Mouse (Mus musculus) limb, embryonic 12.5 days (tissue): ENCODE measurements around the gene Slit2. TPM values are rescaled to one million over a fixed set of nuclear protein-coding genes. Genes with fewer than 3 reads are reported as not detected.

Experiments used
- ATAC-seq: fragments of 200-750 bp; cut with Nextera tagmentation; 2 replicates; pipeline ENCODE4 v1.8.0; 2017; ENCODE audit warnings: low read depth, moderate TSS enrichment; ENCODE audit not compliant: insufficient number of reproducible peaks, insufficient read depth, low FRiP score, low TSS enrichment
- H3K27ac ChIP-seq: fragments of 300-500 bp; sonication (generic); 2 replicates; pipeline ENCODE4 v1.5.1; 2016; ENCODE audit warnings: mild to moderate bottlenecking, moderate library complexity
- H3K27me3 ChIP-seq: fragments of 300-500 bp; sonication (generic); 2 replicates; pipeline ENCODE4 v1.6.1; 2016; ENCODE audit warnings: mild to moderate bottlenecking, moderate library complexity
- H3K36me3 ChIP-seq: fragments of 300-500 bp; sonication (generic); 2 replicates; pipeline ENCODE4 v1.6.1; 2016; ENCODE audit warnings: mild to moderate bottlenecking, moderate library complexity
- H3K4me1 ChIP-seq: fragments of 300-500 bp; sonication (generic); replicated peaks from 2 replicates; pipeline ENCODE4 v1.6.1; 2016
- H3K4me2 ChIP-seq: fragments of 300-500 bp; sonication (generic); 2 replicates; pipeline ENCODE4 v1.6.1; 2016; ENCODE audit warnings: mild to moderate bottlenecking, moderate library complexity
- H3K4me3 ChIP-seq: fragments of 300-500 bp; sonication (generic); replicated peaks from 2 replicates; pipeline ENCODE4 v1.5.1; 2016; ENCODE audit warnings: mild to moderate bottlenecking
- H3K9ac ChIP-seq: fragments of 300-500 bp; sonication (generic); replicated peaks from 2 replicates; pipeline ENCODE4 v1.6.1; 2016; ENCODE audit warnings: mild to moderate bottlenecking, moderate library complexity
- H3K9me3 ChIP-seq: fragments of 300-500 bp; sonication (generic); 2 replicates; pipeline ENCODE4 v1.6.1; 2016; ENCODE audit warnings: mild to moderate bottlenecking, moderate library complexity
- WGBS: fragments of 180-500 bp; shearing (Covaris S2); methylation state at CpG from one replicate; pipeline ENCODE4 v1.1.7; 2016; 5-methylcytosine and 5-hydroxymethylcytosine counted together
- polyA plus RNA-seq: library from polyadenylated mRNA; unstranded; fragments of >200 nt; fragmentation: Nextera tagmentation; extraction: Ambion mirVana; gene quantifications from 2 replicates; pipeline ENCODE4 v1.2.1, GENCODE M21; 2016

Slit2 gene
- polyA plus RNA-seq, 1 experiment from 2014 or later, result 33.0 TPM

DNA sequence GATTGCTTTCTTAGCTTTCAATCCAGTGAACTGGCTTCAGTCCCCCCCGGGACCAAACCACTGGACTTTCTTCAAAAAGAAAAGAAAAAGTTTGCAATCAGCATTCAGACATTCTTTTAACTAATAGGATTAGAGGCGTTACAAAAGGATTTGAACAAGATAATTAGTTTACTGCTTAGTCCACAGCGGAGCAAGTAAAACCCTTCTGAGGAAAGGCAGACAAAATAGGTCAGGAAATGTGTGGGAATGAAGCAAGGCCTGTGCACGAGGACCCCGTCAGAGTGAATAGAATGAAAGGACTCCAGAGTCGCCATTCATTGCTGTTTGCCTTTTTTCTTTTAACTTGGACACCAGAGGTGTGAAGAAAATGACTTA is 156.5 kb downstream of the Slit2 start:
- Histone ChIP-seq H3K9ac (no peak overlapping the region), H3K27ac (no peak overlapping the region), H3K36me3 (no peaks in the 10 kb centered on the region), H3K4me1 (0 out of 2 replicates have a peak, but pooled peaks cover 3% of the 10 kb centered on the region), H3K27me3 (no peaks in the 10 kb centered on the region), H3K9me3 (no peaks in the 10 kb centered on the region), H3K4me3 (no peak overlapping the region), H3K4me2 (no peak overlapping the region)
- WGBS, result 36% methylated on average over 6 of the region's 6 CpGs
- ATAC-seq, result no peak

DNA sequence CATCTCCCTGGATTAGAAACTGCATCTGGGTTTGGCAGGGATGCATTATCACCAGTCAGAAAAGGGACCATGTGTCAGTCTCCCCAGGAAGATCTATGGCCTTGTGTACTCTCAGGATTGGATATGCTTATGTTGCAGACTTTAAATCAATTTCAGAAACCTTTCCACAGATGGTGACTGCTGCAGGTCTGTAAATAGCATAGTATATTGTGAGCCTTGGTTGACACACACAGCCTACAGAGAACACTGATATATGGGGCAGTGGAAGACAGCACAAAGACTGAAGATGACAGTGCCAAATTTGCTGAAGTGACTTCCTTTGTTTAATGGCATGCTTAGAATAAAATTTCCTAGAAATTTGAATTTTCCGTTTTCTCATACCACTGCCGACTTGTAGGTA is 163.1 kb downstream of the Slit2 start:
- ATAC-seq, result no peak
- H3K9ac ChIP-seq, result no peak overlapping the region
- no peak overlapping the region for H3K27ac ChIP-seq
- H3K4me3 ChIP-seq, result no peak overlapping the region
- H3K36me3 ChIP-seq, result no peaks in the 10 kb centered on the region
- H3K4me2 ChIP-seq, result no peak overlapping the region
- H3K4me1 ChIP-seq, result no peaks in the 10 kb centered on the region
- no peaks in the 10 kb centered on the region for H3K27me3 ChIP-seq
- H3K9me3 ChIP-seq, result no peaks in the 10 kb centered on the region
- 93% methylated on average over 2 of the region's 2 CpGs for WGBS

DNA sequence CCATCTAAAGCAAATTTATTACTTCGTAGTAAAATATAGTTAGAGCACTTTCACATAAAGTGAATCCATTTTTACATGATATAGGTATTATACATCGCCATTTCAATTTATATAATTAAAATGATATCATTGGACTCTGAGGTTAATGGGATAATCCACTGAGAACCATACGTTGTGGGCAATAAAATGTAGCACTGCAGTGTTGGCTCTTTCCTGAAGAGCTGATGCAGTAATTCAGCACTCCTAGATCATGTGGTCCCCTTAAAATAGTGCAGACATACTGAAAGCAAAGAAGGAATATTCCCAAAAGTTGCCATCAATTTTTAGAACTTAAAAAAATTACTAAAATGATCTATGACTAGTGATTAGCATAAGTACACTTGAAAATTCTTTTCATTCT is 177.9 kb downstream of the Slit2 start:
- 70% methylated on average over 3 of the region's 3 CpGs for WGBS
- Histone ChIP-seq H3K9me3 (0 out of 2 replicates have a peak, but pooled peaks cover 2% of the 10 kb centered on the region), H3K4me1 (no peaks in the 10 kb centered on the region), H3K4me3 (no peak overlapping the region), H3K36me3 (no peaks in the 10 kb centered on the region), H3K4me2 (no peak overlapping the region), H3K27ac (no peak overlapping the region), H3K9ac (no peak overlapping the region), H3K27me3 (no peaks in the 10 kb centered on the region)
- ATAC-seq, result no peak

DNA sequence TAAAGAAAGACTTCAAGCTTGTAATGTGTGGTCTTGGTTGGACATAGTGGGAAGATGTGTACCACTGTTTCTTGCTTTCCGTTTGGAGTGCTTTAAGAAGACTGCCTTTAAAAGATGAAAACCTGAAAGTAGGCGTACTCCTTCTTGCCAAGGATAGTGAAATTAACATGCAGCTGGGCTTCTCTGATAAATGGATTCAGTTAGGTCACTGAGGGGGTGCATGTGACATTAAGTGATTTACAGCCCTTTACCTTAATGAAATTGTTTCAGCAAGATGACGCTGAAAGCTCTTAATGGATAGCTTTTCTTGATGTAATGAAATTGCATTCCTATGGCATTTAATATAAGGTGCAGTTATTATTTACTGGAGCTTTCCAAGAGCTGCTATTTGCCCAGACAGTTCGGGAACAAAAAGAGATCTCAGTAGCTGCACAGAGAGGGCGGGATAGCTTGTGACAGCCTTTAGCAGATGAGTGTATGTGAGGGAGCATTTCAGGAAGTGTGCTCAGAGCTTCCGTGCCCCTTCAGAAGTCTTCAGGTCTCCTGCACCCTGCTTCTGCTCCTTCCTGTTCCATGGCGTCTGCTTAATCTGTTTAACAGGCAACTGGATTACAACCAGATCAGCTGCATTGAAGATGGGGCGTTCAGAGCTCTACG is 198.8 kb downstream of the Slit2 start:
- H3K4me2 ChIP-seq, result no peak overlapping the region
- H3K9ac ChIP-seq, result no peak overlapping the region
- ATAC-seq, result no peak
- 43% methylated on average over 9 of the region's 9 CpGs for WGBS
- H3K4me3 ChIP-seq, result no peak overlapping the region
- H3K27me3 ChIP-seq, result no peaks in the 10 kb centered on the region
- H3K4me1 ChIP-seq, result no peaks in the 10 kb centered on the region; the same call in 1 of the 2 replicates
- no peaks in the 10 kb centered on the region for H3K36me3 ChIP-seq
- no peak overlapping the region for H3K27ac ChIP-seq
- H3K9me3 ChIP-seq, result no peaks in the 10 kb centered on the region

DNA sequence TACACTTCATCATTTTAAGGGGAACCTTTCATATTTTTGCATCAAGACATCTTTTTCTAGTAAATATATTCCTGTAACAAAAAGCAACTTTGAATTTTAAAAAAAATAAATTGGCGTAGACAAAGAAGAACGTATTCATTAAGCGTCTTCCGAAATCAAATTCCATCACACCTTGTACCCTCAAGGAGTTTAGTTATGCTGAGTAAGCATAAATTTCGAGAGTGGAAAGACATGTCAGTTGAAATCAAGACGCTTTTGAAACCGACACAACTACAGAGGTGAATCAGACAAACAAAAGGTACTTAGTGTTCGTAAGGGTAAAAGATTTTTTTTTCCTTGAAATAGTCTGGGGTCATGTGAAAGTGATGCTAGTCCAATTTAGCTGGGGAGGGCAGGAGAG is 201.4 kb downstream of the Slit2 start:
- Histone ChIP-seq H3K4me1 (no peaks in the 10 kb centered on the region; the same call in 1 of the 2 replicates), H3K4me2 (no peak overlapping the region), H3K9me3 (no peaks in the 10 kb centered on the region), H3K4me3 (no peak overlapping the region), H3K27me3 (no peaks in the 10 kb centered on the region), H3K27ac (no peak overlapping the region), H3K9ac (no peak overlapping the region), H3K36me3 (no peaks in the 10 kb centered on the region)
- no peak for ATAC-seq
- 89% methylated on average over 8 of the region's 8 CpGs for WGBS

DNA sequence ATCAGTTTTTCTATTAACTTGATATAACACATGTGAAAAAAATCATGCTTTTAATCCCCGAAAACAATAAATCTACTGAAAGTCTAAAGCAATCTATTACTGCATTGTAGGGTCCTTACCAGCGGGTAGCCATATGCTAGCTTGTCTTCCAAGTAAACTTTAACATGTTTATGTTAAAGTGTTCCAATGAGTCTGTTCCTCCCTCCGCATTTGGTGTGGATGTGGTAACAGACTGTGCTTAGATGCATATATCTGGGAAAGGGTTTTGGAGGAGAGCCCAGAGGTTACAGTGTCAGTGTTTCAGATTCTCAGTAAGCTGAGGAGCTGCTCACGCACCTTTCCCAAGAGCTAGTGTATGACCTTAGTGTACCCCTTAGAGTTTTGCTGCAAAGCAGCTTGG is 204.9 kb downstream of the Slit2 start:
- no peak overlapping the region for H3K27ac ChIP-seq

DNA sequence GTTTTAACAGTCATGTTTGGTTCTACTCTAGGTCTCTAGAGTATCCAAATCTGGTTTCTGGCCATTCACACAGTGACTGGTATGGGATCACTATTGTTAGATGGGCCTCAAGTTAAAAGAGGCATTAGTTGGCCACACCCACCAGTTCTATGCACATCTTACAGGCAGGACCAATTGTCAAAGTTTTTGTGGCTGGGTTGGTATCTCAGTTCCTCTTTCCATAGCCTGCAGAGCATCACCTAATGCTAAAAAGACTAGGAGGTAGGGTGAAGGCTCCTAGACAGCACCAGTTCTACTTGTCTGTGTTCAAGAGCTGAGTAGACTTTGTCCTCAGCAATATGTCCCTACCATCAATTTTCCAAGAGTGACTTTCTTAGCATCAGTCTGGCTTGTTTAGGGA is 216.4 kb downstream of the Slit2 start:
- Histone ChIP-seq H3K27me3 (no peaks in the 10 kb centered on the region), H3K4me3 (no peak overlapping the region)
- no peak for ATAC-seq

More for the DNA sequence above, 204.9 kb downstream of the Slit2 start:
- no peak overlapping the region for H3K4me3 ChIP-seq
- no peaks in the 10 kb centered on the region for H3K4me1 ChIP-seq
- no peak for ATAC-seq
- no peaks in the 10 kb centered on the region for H3K27me3 ChIP-seq
- no peak overlapping the region for H3K9ac ChIP-seq
- 84% methylated on average over 4 of the region's 4 CpGs for WGBS
- H3K9me3 ChIP-seq, result no peaks in the 10 kb centered on the region
- no peaks in the 10 kb centered on the region for H3K36me3 ChIP-seq
- no peak overlapping the region for H3K4me2 ChIP-seq

DNA sequence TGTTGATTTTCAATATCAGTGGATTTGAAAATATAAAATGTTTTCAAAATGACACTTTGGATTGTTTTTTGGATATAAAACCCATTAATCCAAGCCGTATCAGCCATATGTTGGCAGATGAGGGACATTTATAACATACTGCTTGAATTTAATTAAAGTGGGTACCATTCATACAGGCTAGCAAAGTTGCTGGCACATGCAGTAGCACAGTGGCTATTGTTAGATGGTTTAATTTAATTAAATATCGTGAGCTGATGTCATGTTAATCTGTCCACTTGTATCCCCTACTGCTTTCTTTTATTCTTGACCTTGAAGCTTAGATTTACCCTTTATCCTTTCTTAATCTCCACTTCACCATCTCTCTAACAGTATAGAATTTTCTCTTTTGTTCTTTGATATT is 232.3 kb downstream of the Slit2 start:
- 82% methylated on average over 2 of the region's 2 CpGs for WGBS
- ATAC-seq, result no peak
- Histone ChIP-seq H3K27ac (no peak overlapping the region), H3K4me2 (no peak overlapping the region), H3K4me1 (no peaks in the 10 kb centered on the region), H3K36me3 (no peaks in the 10 kb centered on the region), H3K4me3 (no peak overlapping the region), H3K9me3 (no peaks in the 10 kb centered on the region), H3K27me3 (no peaks in the 10 kb centered on the region), H3K9ac (no peak overlapping the region)

More for the DNA sequence above, 216.4 kb downstream of the Slit2 start:
- Histone ChIP-seq H3K9ac (no peak overlapping the region), H3K27ac (no peak overlapping the region), H3K4me2 (no peak overlapping the region), H3K9me3 (no peaks in the 10 kb centered on the region), H3K36me3 (no peaks in the 10 kb centered on the region), H3K4me1 (no peaks in the 10 kb centered on the region)

DNA sequence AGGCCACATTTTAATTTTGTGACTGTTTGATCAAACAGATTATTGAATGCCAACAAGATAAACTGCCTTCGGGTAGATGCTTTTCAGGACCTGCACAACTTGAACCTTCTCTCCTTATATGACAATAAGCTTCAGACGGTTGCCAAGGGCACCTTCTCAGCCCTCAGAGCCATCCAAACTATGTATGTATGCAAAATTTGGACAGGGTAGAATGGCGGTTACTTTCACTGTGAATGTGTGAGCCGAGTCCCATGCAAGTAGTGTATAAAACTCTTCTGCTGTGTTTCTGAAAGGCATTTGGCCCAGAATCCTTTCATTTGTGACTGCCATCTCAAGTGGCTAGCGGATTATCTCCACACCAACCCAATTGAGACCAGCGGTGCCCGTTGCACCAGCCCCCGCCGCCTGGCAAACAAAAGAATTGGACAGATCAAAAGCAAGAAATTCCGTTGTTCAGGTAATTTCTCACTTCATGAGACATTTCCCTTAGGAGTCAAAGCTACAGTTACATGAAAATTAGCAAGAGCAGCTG is 236.8 kb downstream of the Slit2 start:
- Histone ChIP-seq H3K9ac (no peak overlapping the region), H3K27me3 (no peaks in the 10 kb centered on the region), H3K4me2 (no peak overlapping the region), H3K36me3 (no peaks in the 10 kb centered on the region), H3K27ac (no peak overlapping the region), H3K4me1 (no peaks in the 10 kb centered on the region), H3K9me3 (no peaks in the 10 kb centered on the region), H3K4me3 (no peak overlapping the region)
- ATAC-seq, result no peak
- WGBS, result 87% methylated on average over 10 of the region's 10 CpGs

DNA sequence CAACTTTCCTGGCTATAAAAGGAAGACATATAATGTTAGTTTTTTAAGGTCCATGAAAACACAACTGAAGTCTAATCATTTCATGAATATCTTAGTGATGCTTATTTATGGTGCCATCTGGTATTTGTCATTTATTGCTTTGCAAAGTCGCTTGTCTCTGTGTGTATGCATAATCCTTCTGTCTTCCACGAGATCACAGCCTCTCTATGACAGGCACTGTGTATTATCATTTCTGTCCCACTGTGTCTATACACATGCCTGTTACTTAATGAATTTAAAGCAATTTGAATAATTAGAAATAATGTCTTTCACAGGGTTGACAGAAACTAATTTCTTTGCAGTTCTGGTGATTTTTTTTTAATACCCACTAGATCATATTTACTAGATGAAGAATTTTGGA is 242.6 kb downstream of the Slit2 start:
- no peak for ATAC-seq
- Histone ChIP-seq H3K4me3 (no peak overlapping the region), H3K9ac (no peak overlapping the region), H3K36me3 (no peaks in the 10 kb centered on the region; the same call in 1 of the 2 replicates), H3K27me3 (no peaks in the 10 kb centered on the region), H3K27ac (no peak overlapping the region), H3K9me3 (no peaks in the 10 kb centered on the region), H3K4me2 (no peak overlapping the region), H3K4me1 (no peaks in the 10 kb centered on the region)
- WGBS, result 65% methylated on average over 2 of the region's 2 CpGs

DNA sequence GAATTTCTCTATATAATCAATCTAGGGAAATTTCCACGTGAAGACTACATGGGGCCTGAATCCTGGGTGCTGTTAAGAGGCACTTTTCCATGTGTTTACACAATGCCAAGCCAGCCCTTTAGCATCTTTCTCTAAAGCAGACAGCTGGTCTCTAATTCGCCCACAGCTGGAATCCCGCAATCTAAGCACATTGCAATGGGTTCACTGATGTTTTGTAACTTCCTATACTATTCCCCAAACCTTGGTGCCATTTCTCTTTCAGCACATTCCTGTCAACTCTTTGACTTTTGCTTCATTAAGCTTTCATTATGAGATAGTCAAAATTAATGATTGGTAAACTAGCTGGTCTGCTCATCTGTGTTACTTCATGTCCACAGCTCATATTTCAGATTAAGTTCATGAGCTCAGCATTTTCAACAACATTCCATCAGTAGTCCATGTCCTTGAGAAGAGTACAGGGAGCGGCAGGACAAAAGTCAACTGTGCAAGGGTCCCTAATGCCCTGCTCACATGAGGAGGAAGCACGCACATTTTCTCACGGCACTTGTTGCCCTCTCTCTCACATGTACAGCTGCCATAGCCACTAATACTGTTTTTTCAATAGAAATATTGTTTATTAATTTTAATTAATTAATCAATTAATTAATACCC is 247.6 kb downstream of the Slit2 start:
- H3K36me3 ChIP-seq, result no peaks in the 10 kb centered on the region; the same call in 1 of the 2 replicates
- no peaks in the 10 kb centered on the region for H3K27me3 ChIP-seq
- H3K4me3 ChIP-seq, result no peak overlapping the region
- no peak overlapping the region for H3K9ac ChIP-seq
- H3K4me2 ChIP-seq, result no peak overlapping the region
- no peaks in the 10 kb centered on the region for H3K9me3 ChIP-seq
- no peak for ATAC-seq
- no peaks in the 10 kb centered on the region for H3K4me1 ChIP-seq
- no peak overlapping the region for H3K27ac ChIP-seq
- WGBS, result 81% methylated on average over 6 of the region's 6 CpGs

DNA sequence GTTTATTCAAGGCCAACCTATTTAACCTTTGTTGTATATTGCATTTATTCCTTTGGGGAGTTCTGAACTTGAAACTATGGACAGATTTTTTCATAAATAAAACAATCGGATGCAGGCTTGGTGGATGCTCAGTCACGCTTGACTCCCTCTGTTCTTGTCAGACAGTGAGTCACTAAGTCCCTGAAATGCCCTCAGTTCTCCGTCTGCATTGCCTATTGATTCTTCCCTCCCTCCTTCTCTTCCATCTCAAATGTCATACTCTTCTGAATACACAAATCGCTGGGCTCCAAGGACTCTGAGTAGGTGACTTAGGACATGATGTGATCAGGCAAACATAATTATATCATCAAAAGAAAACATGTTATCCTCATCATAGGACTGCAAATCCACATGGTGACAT is 251.8 kb downstream of the Slit2 start:
- H3K4me3 ChIP-seq, result no peak overlapping the region
- 86% methylated on average over 4 of the region's 4 CpGs for WGBS

More for the DNA sequence above, 251.8 kb downstream of the Slit2 start:
- Histone ChIP-seq H3K4me1 (no peaks in the 10 kb centered on the region), H3K4me2 (no peak overlapping the region), H3K27me3 (no peaks in the 10 kb centered on the region), H3K9me3 (no peaks in the 10 kb centered on the region), H3K36me3 (no peaks in the 10 kb centered on the region), H3K9ac (no peak overlapping the region), H3K27ac (no peak overlapping the region)
- ATAC-seq, result no peak
